ENCODE assay signal across 24 mouse cellular contexts in genomic region chr16:76360441-76360840, GRCm38 (mm10).
"Had no signal": no experiment of that assay in that cellular context is flagged by ENCODE, and none has a peak within 500 bp of the region (broad histone marks: within the 10 kb centered on the region; RNA-seq: fewer than 3 reads in every experiment).

No protein-coding gene starts in this region.

- H3K27ac ChIP-seq: heart, adult 2 months; hindbrain, embryonic 13.5 days; hindbrain, embryonic 15.5 days; hindbrain, postnatal 0 days; kidney, embryonic 15.5 days; kidney, postnatal 0 days; limb, embryonic 13.5 days; limb, embryonic 15.5 days; liver, embryonic 14.5 days had no signal

- H3K9me3 ChIP-seq: heart, embryonic 12.5 days; hindbrain, embryonic 13.5 days; hindbrain, embryonic 15.5 days; kidney, embryonic 15.5 days; limb, embryonic 13.5 days; limb, embryonic 15.5 days had no signal

- ATAC-seq: hindbrain, postnatal 0 days had no signal

- H3K4me3 ChIP-seq: heart, adult 2 months; heart, embryonic 12.5 days; hindbrain, embryonic 13.5 days; hindbrain, embryonic 15.5 days; kidney, embryonic 15.5 days; limb, embryonic 13.5 days; limb, embryonic 15.5 days had no signal

- H3K9ac ChIP-seq: heart, embryonic 12.5 days; hindbrain, embryonic 13.5 days; hindbrain, embryonic 15.5 days; kidney, embryonic 15.5 days; limb, embryonic 13.5 days; limb, embryonic 15.5 days; liver, embryonic 14.5 days had no signal

- H3K27me3 ChIP-seq: heart, embryonic 12.5 days; hindbrain, embryonic 13.5 days; hindbrain, embryonic 15.5 days; kidney, embryonic 15.5 days; limb, embryonic 13.5 days; limb, embryonic 15.5 days had no signal

- H3K4me2 ChIP-seq: heart, embryonic 12.5 days; hindbrain, embryonic 13.5 days; hindbrain, embryonic 15.5 days; kidney, embryonic 15.5 days; limb, embryonic 13.5 days; limb, embryonic 15.5 days; liver, embryonic 11.5 days had no signal

- DNase-seq: gastrocnemius, postnatal 14 days; gastrocnemius, postnatal 36 days; heart, adult 11 months; heart, adult 2 months; heart, postnatal 10 days; heart, postnatal 36 days; kidney, adult 11 months; kidney, adult 2 months; kidney, adult 9 months; kidney, postnatal 14 days; kidney, postnatal 36 days; layer of hippocampus, adult 9-11 months; layer of hippocampus, postnatal 36 days; left cerebral cortex, postnatal 4 days had no signal

- H3K36me3 ChIP-seq: hindbrain, embryonic 13.5 days; hindbrain, embryonic 15.5 days; kidney, embryonic 15.5 days had no signal
